Mouse (Mus musculus): ENCODE results near the gene Cpm. TPM values are rescaled to one million over a fixed set of nuclear protein-coding genes. Genes with fewer than 3 reads are reported as not detected.

The Cpm gene
- total and polyA plus RNA-seq, 3 experiments: 0.27 TPM; not detected in 2

- H3K36me3 ChIP-seq (replicated peaks): no peaks in the 10 kb centered on the region
- TF ChIP-seq TAL1 (conservative IDR thresholded peaks at IDR 0.05; ENCODE audit: low read depth, low read length) (no peak), POLR2AphosphoS5 (IDR thresholded peaks at IDR 0.05; ENCODE audit: insufficient replicate concordance, low read depth, low read length) (no peak), GATA2 (IDR thresholded peaks at IDR 0.05; ENCODE audit: borderline replicate concordance, low read depth, low read length) (no peak), GATA1 (IDR thresholded peaks at IDR 0.05; ENCODE audit: borderline replicate concordance, low read length) (no peak), CTCF (IDR thresholded peaks at IDR 0.05; ENCODE audit: low read depth, low read length) (no peak)
- H3K27me3 ChIP-seq (ENCODE audit: insufficient read depth, low read length): no peaks in the 10 kb centered on the region
- DNase-seq (ENCODE audit: low spot score): no peak
- H3K9me3 ChIP-seq (replicated peaks): no peaks in the 10 kb centered on the region; the same call in 1 of the 2 replicates
- H3K4me3 ChIP-seq (ENCODE audit: low read depth, low read length): no peak overlapping the region
- no peak for ATAC-seq (ENCODE audit: extremely low read depth, insufficient number of reproducible peaks, low FRiP score, poor library complexity, severe bottlenecking)
- H3K4me1 ChIP-seq (ENCODE audit: insufficient read depth, low read depth, low read length): no peaks in the 10 kb centered on the region
Observed at GRCm38 (mm10) chr10:117634323-117635030, 5.2 kb downstream of the Cpm start.

- H3K4me1 ChIP-seq (ENCODE audit: insufficient read depth, low read depth, low read length): no peaks in the 10 kb centered on the region
- no peaks in the 10 kb centered on the region for H3K27me3 ChIP-seq (ENCODE audit: insufficient read depth, low read length)
- no peak overlapping the region for H3K4me3 ChIP-seq (ENCODE audit: low read depth, low read length)
- no peak for DNase-seq (ENCODE audit: low spot score)
- H3K9me3 ChIP-seq (replicated peaks): no peaks in the 10 kb centered on the region; the same call in 1 of the 2 replicates
- no peak for TF ChIP-seq POLR2AphosphoS5 (IDR thresholded peaks at IDR 0.05; ENCODE audit: insufficient replicate concordance, low read depth, low read length)
- TF ChIP-seq TAL1 (conservative IDR thresholded peaks at IDR 0.05; ENCODE audit: low read depth, low read length): no peak
- H3K36me3 ChIP-seq (replicated peaks): no peaks in the 10 kb centered on the region
- no peak for ATAC-seq (ENCODE audit: extremely low read depth, insufficient number of reproducible peaks, low FRiP score, poor library complexity, severe bottlenecking)
Observed at GRCm38 (mm10) chr10:117635078-117635771, 5.9 kb downstream of the Cpm start.

DNA sequence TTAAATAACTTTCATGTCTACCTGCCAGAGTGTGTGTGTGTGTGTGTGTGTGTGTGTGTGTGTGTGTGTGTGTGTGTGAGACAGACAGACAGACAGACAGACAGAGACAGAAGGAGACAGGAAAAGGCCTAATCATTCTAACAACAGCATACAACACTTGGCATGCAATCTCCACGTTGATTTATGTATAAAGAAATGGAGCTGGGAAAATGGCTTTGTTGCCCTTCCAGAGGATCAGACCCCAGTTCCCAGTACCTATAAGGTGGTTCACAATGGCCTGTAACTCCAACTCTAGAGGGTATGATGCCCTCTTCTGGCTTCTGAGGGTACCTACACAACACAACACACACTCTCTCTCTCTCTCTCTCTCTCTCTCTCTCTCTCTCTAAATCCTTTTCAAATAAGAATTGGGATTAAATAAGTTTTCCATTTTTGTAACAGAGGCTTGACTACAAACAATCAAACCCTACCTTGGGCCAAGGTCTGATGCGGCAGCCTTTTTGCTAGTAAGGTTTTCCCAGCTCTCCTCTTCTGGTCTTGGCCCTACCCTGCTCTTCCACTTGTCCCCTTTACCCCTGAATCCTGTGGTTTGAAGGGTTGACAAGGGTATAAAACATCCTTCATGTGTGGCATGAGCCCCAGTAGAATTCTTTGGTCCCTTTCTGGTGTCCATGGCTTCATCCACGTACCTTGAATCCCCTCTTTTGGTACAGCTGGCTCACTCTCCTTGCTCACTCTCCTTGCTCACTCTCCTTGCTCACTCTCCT, 6.7 kb downstream of the Cpm start:
- Histone ChIP-seq H3K9me3 (replicated peaks) (no peaks in the 10 kb centered on the region; the same call in 1 of the 2 replicates), H3K36me3 (replicated peaks) (no peaks in the 10 kb centered on the region), H3K27me3 (ENCODE audit: insufficient read depth, low read length) (no peaks in the 10 kb centered on the region), H3K4me3 (ENCODE audit: low read depth, low read length) (no peak overlapping the region), H3K4me1 (ENCODE audit: insufficient read depth, low read depth, low read length) (no peaks in the 10 kb centered on the region)
- DNase-seq (ENCODE audit: low spot score): no peak
- TF ChIP-seq GATA2 (IDR thresholded peaks at IDR 0.05; ENCODE audit: borderline replicate concordance, low read depth, low read length): no peak
- no peak for TF ChIP-seq GATA1 (IDR thresholded peaks at IDR 0.05; ENCODE audit: borderline replicate concordance, low read length)
- TF ChIP-seq POLR2AphosphoS5 (IDR thresholded peaks at IDR 0.05; ENCODE audit: insufficient replicate concordance, low read depth, low read length): no peak
- no peak for TF ChIP-seq TAL1 (conservative IDR thresholded peaks at IDR 0.05; ENCODE audit: low read depth, low read length)
- TF ChIP-seq CTCF (IDR thresholded peaks at IDR 0.05; ENCODE audit: low read depth, low read length): no peak
- no peak for ATAC-seq (ENCODE audit: extremely low read depth, insufficient number of reproducible peaks, low FRiP score, poor library complexity, severe bottlenecking)

DNA sequence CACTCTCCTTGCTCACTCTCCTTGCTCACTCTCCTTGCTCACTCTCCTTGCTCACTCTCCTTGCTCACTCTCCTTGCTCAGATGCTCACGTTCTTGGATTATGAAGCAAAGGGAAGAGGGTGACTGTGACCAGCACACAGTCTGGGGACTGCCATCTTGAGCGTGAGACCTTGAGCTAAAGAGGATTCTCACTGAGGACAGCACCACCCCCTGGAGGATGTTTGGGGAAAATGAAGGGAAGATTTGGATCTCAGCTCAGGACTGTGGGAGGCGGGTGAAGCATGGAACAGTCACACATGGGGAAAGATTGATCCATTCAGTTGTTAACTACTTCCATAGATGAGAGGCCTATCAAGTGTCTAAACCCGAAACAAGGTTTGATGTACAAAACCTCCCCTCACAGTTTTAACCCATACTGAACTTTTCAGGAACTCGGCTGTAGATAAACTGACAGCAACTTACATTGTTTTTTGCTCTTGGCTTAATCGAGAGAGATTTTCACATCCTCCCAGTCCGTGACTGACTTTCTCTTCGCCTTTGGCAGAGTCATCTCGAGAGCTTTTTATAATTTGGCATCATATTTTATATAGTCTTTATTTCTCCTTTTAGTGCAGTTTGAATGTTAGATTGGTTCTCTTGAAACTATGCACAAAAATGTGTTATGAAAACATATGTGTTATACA, 7.9 kb downstream of the Cpm start:
- ATAC-seq (ENCODE audit: extremely low read depth, insufficient number of reproducible peaks, low FRiP score, poor library complexity, severe bottlenecking): no peak

DNA sequence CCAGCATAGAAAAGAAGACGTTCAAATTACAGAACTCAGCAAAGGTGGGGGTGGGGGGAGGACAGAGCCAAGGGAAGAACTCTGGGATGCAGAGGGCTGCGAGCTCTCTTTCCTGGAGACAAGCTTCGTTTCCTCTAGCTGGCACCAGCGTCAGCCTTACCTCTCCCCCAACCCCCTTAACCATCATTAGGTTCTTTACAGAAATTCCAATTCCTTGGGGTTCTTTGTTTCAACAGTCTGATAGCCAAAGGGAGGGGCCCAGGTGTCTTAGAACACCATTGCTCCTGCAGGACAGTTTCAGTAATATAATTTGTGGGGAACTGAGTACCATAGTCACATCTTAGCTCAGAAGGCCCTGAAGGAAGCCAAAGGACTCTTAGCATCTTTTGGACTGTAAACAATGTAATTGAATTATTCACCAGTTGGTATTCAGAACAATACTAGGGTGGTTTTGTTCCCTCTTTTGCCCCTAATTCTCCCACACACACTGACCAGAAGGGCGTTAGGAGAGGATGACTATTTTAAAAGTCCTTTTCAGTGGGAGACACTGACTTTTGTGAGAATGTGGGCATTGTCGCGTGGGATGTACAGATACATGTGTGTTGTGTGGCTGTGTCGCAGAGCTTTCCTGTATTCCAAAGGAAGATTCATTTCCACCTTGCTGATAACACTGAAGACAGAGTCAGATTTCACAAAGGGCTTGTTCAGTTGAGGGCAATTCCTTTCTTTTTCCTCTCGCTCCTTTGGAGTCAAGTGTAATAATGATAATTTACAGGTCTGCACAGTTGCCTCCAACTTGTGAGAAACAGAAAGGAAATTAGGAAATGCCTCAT, 8.7 kb downstream of the Cpm start:
- Histone ChIP-seq H3K4me1 (ENCODE audit: insufficient read depth, low read depth, low read length) (no peaks in the 10 kb centered on the region), H3K36me3 (replicated peaks) (no peaks in the 10 kb centered on the region), H3K27me3 (ENCODE audit: insufficient read depth, low read length) (no peaks in the 10 kb centered on the region), H3K4me3 (ENCODE audit: low read depth, low read length) (no peak overlapping the region), H3K9me3 (replicated peaks) (no peaks in the 10 kb centered on the region; the same call in 1 of the 2 replicates)
- no peak for ATAC-seq (ENCODE audit: extremely low read depth, insufficient number of reproducible peaks, low FRiP score, poor library complexity, severe bottlenecking)
- no peak for DNase-seq (ENCODE audit: low spot score)
- TF ChIP-seq GATA2 (IDR thresholded peaks at IDR 0.05; ENCODE audit: borderline replicate concordance, low read depth, low read length) (no peak), POLR2AphosphoS5 (IDR thresholded peaks at IDR 0.05; ENCODE audit: insufficient replicate concordance, low read depth, low read length) (no peak), CTCF (IDR thresholded peaks at IDR 0.05; ENCODE audit: low read depth, low read length) (no peak), TAL1 (conservative IDR thresholded peaks at IDR 0.05; ENCODE audit: low read depth, low read length) (no peak), GATA1 (IDR thresholded peaks at IDR 0.05; ENCODE audit: borderline replicate concordance, low read length) (no peak)

More for the DNA sequence above, 7.9 kb downstream of the Cpm start:
- Histone ChIP-seq H3K27me3 (ENCODE audit: insufficient read depth, low read length) (no peaks in the 10 kb centered on the region), H3K36me3 (replicated peaks) (no peaks in the 10 kb centered on the region), H3K9me3 (replicated peaks) (no peaks in the 10 kb centered on the region; the same call in 1 of the 2 replicates), H3K4me3 (ENCODE audit: low read depth, low read length) (no peak overlapping the region), H3K4me1 (ENCODE audit: insufficient read depth, low read depth, low read length) (no peaks in the 10 kb centered on the region)
- no peak for TF ChIP-seq CTCF (IDR thresholded peaks at IDR 0.05; ENCODE audit: low read depth, low read length)
- no peak for TF ChIP-seq TAL1 (conservative IDR thresholded peaks at IDR 0.05; ENCODE audit: low read depth, low read length)
- no peak for TF ChIP-seq POLR2AphosphoS5 (IDR thresholded peaks at IDR 0.05; ENCODE audit: insufficient replicate concordance, low read depth, low read length)
- TF ChIP-seq GATA2 (IDR thresholded peaks at IDR 0.05; ENCODE audit: borderline replicate concordance, low read depth, low read length): no peak
- TF ChIP-seq GATA1 (IDR thresholded peaks at IDR 0.05; ENCODE audit: borderline replicate concordance, low read length): no peak
- no peak for DNase-seq (ENCODE audit: low spot score)
